Mouse (Mus musculus) left cerebral cortex, adult 11 months (tissue): ENCODE results near the gene Cdkl1.

Experiments
- DNase-seq: peaks from one replicate; pipeline ENCODE4 v3.0.0; 2022; ENCODE audit warnings: low spot score

Gene Cdkl1

GRCm38 (mm10) chr12:69790530-69791505, at the start of gene Cdkl1:
Gene Cdkl1, minus strand, starts transcription at chr12:69791267.
- peak; percentile 51 for DNase-seq

- no peak for DNase-seq
Measured at GRCm38 (mm10) chr12:69838376-69838775, 47.3 kb upstream of the Cdkl1 start.

- peak; percentile 38 for DNase-seq
Measured at GRCm38 (mm10) chr12:69833982-69834604, 43.0 kb upstream of the Cdkl1 start.

GRCm38 (mm10) chr12:69831239-69831910, 40.3 kb upstream of the Cdkl1 start:
- no peak for DNase-seq

- no peak for DNase-seq
Measured at GRCm38 (mm10) chr12:69828214-69828613, 37.1 kb upstream of the Cdkl1 start.

- DNase-seq: no peak
Measured at GRCm38 (mm10) chr12:69824881-69825597, 34.0 kb upstream of the Cdkl1 start.

- DNase-seq: no peak
Measured at GRCm38 (mm10) chr12:69814272-69814671, 23.2 kb upstream of the Cdkl1 start.

- DNase-seq: no peak
Measured at GRCm38 (mm10) chr12:69813596-69813995, 22.5 kb upstream of the Cdkl1 start.

GRCm38 (mm10) chr12:69812986-69813385, 21.9 kb upstream of the Cdkl1 start:
- DNase-seq: no peak

GRCm38 (mm10) chr12:69811976-69812375, 20.9 kb upstream of the Cdkl1 start:
- DNase-seq: no peak

GRCm38 (mm10) chr12:69809439-69809838, 18.4 kb upstream of the Cdkl1 start:
- DNase-seq: no peak

- DNase-seq: no peak
Measured at GRCm38 (mm10) chr12:69807399-69807985, 16.4 kb upstream of the Cdkl1 start.

GRCm38 (mm10) chr12:69805148-69805547, 14.1 kb upstream of the Cdkl1 start:
- DNase-seq: no peak

GRCm38 (mm10) chr12:69804393-69805070, 13.5 kb upstream of the Cdkl1 start:
- DNase-seq: no peak

GRCm38 (mm10) chr12:69803196-69803595, 12.1 kb upstream of the Cdkl1 start:
- DNase-seq: no peak

GRCm38 (mm10) chr12:69800586-69800985, 9.5 kb upstream of the Cdkl1 start:
- no peak for DNase-seq

GRCm38 (mm10) chr12:69796311-69796710, 5.2 kb upstream of the Cdkl1 start:
- DNase-seq: no peak

- DNase-seq: no peak
Measured at GRCm38 (mm10) chr12:69789766-69790529, 1.1 kb downstream of the Cdkl1 start.

- DNase-seq: no peak
Measured at GRCm38 (mm10) chr12:69788380-69788779, 2.7 kb downstream of the Cdkl1 start.

- no peak for DNase-seq
Measured at GRCm38 (mm10) chr12:69785471-69785870, 5.6 kb downstream of the Cdkl1 start.
